Mouse (Mus musculus) megakaryocyte, embryonic 14.5 days (primary cell): ENCODE data around the gene Rab25.

Source experiments
- FLI1 ChIP-seq: IDR thresholded peaks from 2 replicates; pipeline ENCODE4 v1.6.1; 2012; ENCODE audit warnings: low read length, inconsistent platforms, mixed read lengths
- GATA1 ChIP-seq: IDR thresholded peaks from 3 replicates; pipeline ENCODE4 v1.6.1; 2012; ENCODE audit warnings: mixed read lengths, low read length, inconsistent platforms, borderline replicate concordance

DNA sequence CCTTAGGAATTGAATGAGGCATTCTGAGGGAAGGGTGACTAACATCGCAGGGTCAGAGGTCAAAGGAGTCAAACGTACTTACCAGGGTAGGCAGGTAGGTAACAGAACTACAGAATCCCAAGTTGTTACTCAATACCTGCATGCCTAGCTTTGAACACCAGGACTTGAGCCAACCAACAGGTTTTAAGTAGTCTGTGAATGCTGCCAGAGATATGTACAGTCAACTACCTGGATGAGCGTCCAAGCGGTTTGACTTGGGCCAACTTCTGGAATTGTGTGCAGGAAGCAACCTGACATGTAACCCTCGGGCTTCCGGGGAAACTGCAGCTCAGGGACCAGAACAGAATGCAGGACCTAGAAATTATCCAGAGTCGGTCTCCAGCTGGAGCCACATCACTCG lies 25.1 kb downstream of the Rab25 start:
- TF ChIP-seq GATA1, result no peak
- TF ChIP-seq FLI1, result no peak
